Mouse (Mus musculus) hindbrain, embryonic 10.5 days (tissue): Measurements from ENCODE around the gene Degs1. TPM values are rescaled to one million over a fixed set of nuclear protein-coding genes. Genes with fewer than 3 reads are reported as not detected.

Experiments
- DNase-seq: peaks from one replicate; pipeline ENCODE4 v3.0.0-alpha.2; 2017; ENCODE audit warnings: low spot score
- H3K27ac ChIP-seq: fragments of 300-500 bp; sonication (generic); 2 replicates; pipeline ENCODE4 v1.5.1; 2016; ENCODE audit warnings: mild to moderate bottlenecking, moderate library complexity
- H3K27me3 ChIP-seq: fragments of 300-500 bp; sonication (generic); 2 replicates; pipeline ENCODE4 v1.6.1; 2016; ENCODE audit warnings: mild to moderate bottlenecking; ENCODE audit not compliant: poor library complexity, insufficient read depth, severe bottlenecking
- H3K36me3 ChIP-seq: fragments of 300-500 bp; sonication (generic); 2 replicates; pipeline ENCODE4 v1.6.1; 2016; ENCODE audit warnings: mild to moderate bottlenecking, moderate library complexity
- H3K4me1 ChIP-seq: fragments of 300-500 bp; sonication (generic); replicated peaks from 2 replicates; pipeline ENCODE4 v1.6.1; 2016; ENCODE audit warnings: mild to moderate bottlenecking
- H3K4me3 ChIP-seq: fragments of 300-500 bp; sonication (generic); 2 replicates; pipeline ENCODE4 v1.5.1; 2016; ENCODE audit warnings: mild to moderate bottlenecking, moderate library complexity
- H3K9me3 ChIP-seq: fragments of 300-500 bp; sonication (generic); 2 replicates; pipeline ENCODE4 v1.6.1; 2016; ENCODE audit warnings: mild to moderate bottlenecking, moderate library complexity
- WGBS: fragments of 180-500 bp; shearing (Covaris S2); methylation state at CpG from one replicate; pipeline ENCODE4 v1.1.7; 2016; 5-methylcytosine and 5-hydroxymethylcytosine counted together
- polyA plus RNA-seq: library from polyadenylated mRNA; unstranded; fragments of >200 nt; fragmentation: Nextera tagmentation; extraction: Ambion mirVana; gene quantifications from 2 replicates; pipeline ENCODE4 v1.2.1, GENCODE M21; 2016

Degs1 gene
- polyA plus RNA-seq, 1 experiment from 2014 or later, result 67.7 TPM

DNA sequence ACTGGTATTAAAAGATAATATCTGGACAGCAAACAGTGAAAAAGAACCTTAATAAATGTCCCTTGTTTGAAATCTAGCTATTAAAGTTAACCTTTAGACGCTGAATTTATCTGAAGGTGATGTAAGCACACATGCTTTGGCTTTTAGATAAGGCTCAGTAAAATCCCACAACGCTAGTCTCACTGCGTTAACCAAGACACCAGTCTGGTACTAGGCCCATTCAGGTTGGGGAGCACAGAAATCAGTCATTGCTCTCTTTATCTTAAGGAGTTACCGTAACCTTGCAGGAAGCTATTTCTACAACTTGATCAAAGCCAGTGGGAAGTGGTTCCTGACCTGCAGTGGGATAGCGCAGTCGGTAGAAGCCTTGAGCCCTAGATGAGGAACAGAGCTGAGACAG, 7.5 kb downstream of the Degs1 start:
- Histone ChIP-seq H3K4me1 (no peaks in the 10 kb centered on the region), H3K36me3 (peaks cover 70% of the 10 kb centered on the region), H3K27me3 (no peaks in the 10 kb centered on the region), H3K27ac (no peak overlapping the region), H3K4me3 (no peak overlapping the region), H3K9me3 (no peaks in the 10 kb centered on the region)
- WGBS, result 92% methylated on average over 6 of the region's 6 CpGs
- no peak for DNase-seq

- WGBS, result 88% methylated on average over 5 of the region's 5 CpGs
- H3K4me3 ChIP-seq, result no peak overlapping the region
- no peaks in the 10 kb centered on the region for H3K9me3 ChIP-seq
- H3K4me1 ChIP-seq, result no peaks in the 10 kb centered on the region; the same call in 1 of the 2 replicates
- DNase-seq, result no peak
- no peaks in the 10 kb centered on the region for H3K27me3 ChIP-seq
- H3K36me3 ChIP-seq, result peaks cover 42% of the 10 kb centered on the region
- H3K27ac ChIP-seq, result no peak overlapping the region
Measured at GRCm38 (mm10) chr1:182271632-182272031, 11.0 kb downstream of the Degs1 start.

- DNase-seq, result no peak
- no peaks in the 10 kb centered on the region for H3K9me3 ChIP-seq
- H3K27ac ChIP-seq, result no peak overlapping the region
- 86% methylated on average over 5 of the region's 5 CpGs for WGBS
- peaks cover 37% of the 10 kb centered on the region for H3K36me3 ChIP-seq
- no peaks in the 10 kb centered on the region; the same call in 1 of the 2 replicates for H3K4me1 ChIP-seq
- H3K27me3 ChIP-seq, result no peaks in the 10 kb centered on the region
- H3K4me3 ChIP-seq, result no peak overlapping the region
Measured at GRCm38 (mm10) chr1:182271130-182271529, 11.5 kb downstream of the Degs1 start.

DNA sequence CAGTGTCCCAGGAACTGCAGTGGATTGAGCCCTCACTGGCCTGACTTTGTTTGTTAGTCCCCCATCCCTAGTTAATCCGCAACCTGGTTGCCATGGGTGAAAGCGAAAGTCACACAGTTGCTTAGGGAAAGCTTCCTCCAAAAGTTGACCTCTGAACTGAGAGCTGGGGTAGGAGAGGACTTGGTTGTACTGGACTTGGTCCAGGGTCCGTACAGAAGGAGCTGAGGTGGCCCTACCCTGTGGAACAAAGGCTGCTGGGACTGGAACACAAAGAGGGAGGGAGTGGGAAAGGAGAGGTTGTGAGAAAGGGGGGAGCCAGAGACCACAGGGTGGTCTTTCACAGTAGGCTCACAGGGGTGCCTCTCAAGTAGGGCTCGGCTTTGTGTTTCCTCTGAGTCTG, 14.3 kb downstream of the Degs1 start:
- Histone ChIP-seq H3K4me3 (no peak overlapping the region), H3K27me3 (no peaks in the 10 kb centered on the region), H3K4me1 (no peaks in the 10 kb centered on the region; the same call in 1 of the 2 replicates), H3K36me3 (peaks cover 11% of the 10 kb centered on the region), H3K9me3 (no peaks in the 10 kb centered on the region), H3K27ac (no peak overlapping the region)
- no peak for DNase-seq
- WGBS, result 43% methylated on average over 4 of the region's 4 CpGs

DNA sequence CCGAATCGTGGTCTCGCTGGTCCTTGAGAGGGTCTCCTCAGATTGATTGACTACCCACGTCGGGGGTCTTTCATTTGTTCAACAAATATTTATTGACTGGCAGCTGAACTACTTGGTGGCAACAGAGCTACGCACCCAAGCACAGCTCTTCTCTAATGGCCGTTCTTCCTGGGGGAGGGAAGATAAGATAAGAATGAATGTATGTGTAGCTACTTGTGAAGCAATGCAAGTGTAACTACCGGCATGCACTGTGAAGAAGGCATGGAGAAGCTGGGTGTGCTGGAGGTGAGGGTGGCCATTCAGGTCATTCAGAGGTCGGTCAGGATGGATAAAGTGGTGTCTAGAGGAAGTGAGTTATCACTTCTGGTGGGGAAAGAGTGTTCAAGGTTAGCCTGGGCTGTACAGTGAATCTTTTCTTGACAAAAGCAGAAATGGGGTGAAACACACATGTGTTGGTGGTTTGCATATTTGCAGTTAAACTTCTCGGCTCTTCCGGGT, 16.5 kb downstream of the Degs1 start:
- 92% methylated on average over 11 of the region's 11 CpGs for WGBS
- no peaks in the 10 kb centered on the region; the same call in 1 of the 2 replicates for H3K4me1 ChIP-seq
- H3K27me3 ChIP-seq, result no peaks in the 10 kb centered on the region
- H3K36me3 ChIP-seq, result no peaks in the 10 kb centered on the region
- DNase-seq, result no peak
- no peaks in the 10 kb centered on the region for H3K9me3 ChIP-seq
- no peak overlapping the region for H3K27ac ChIP-seq
- no peak overlapping the region for H3K4me3 ChIP-seq

DNA sequence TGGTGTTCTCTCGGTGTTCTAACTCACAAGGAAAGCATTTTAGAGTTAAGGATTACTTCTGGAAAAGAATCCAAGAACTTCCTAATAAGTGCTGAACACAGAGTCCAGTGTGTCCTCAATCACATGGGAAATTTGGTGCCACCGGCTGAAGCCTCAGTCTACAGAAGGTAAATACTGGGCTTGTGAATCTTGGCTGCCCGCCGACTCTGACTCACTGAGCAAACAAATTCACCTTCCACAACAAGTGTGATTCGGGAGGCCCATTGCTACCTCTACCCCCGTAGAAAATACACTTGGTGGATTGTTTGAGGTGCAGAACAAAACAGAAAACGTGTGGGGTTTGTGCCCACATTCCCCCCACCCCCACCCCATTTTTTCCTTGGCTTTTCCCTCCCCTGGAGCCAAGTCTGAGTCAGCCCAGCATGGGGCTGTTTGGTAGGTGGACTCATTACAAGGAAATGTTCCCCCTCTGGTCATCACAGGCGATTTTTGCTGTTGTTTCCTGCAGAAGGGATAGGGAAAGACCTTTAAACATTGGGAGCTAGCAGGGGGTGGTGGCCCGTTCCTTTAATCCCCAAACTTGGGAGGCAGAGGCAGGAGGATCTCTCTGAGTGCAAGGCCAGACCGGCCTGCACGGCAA, 26.4 kb downstream of the Degs1 start:
- Histone ChIP-seq H3K4me1 (no peaks in the 10 kb centered on the region), H3K4me3 (no peak overlapping the region), H3K27me3 (no peaks in the 10 kb centered on the region), H3K9me3 (0 out of 2 replicates have a peak, but pooled peaks cover 3% of the 10 kb centered on the region), H3K36me3 (no peaks in the 10 kb centered on the region), H3K27ac (no peak overlapping the region)
- DNase-seq, result no peak
- 86% methylated on average over 11 of the region's 11 CpGs for WGBS

DNA sequence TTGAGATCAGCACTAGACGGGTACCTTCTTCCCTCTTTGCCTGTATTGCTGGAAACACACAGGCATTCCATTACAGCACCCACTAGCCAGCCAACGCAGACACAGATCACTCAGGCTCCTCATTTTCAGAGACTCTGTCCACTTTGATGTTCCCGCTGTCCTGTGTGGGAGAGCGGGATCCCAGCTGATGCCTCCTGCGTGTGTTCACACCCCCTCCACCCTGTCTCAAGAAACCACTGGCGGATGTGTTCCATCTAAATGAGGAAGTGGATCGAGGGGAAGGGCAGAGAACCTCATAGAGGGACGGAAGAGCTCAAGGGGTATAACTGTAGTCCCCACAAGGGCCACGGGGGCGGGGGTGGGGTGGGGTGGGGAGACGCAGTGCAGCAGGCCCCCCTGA, 27.6 kb downstream of the Degs1 start:
- Histone ChIP-seq H3K36me3 (no peaks in the 10 kb centered on the region), H3K9me3 (0 out of 2 replicates have a peak, but pooled peaks cover 3% of the 10 kb centered on the region), H3K4me3 (no peak overlapping the region), H3K27ac (no peak overlapping the region), H3K4me1 (no peaks in the 10 kb centered on the region), H3K27me3 (no peaks in the 10 kb centered on the region)
- DNase-seq, result no peak
- 87% methylated on average over 11 of the region's 11 CpGs for WGBS

- Histone ChIP-seq H3K27ac (no peak overlapping the region), H3K36me3 (no peaks in the 10 kb centered on the region), H3K4me1 (no peaks in the 10 kb centered on the region), H3K27me3 (no peaks in the 10 kb centered on the region), H3K9me3 (0 out of 2 replicates have a peak, but pooled peaks cover 3% of the 10 kb centered on the region), H3K4me3 (no peak overlapping the region)
- WGBS, result 91% methylated on average over 8 of the region's 8 CpGs
- no peak for DNase-seq
Measured at GRCm38 (mm10) chr1:182254618-182255017, 28.0 kb downstream of the Degs1 start.

DNA sequence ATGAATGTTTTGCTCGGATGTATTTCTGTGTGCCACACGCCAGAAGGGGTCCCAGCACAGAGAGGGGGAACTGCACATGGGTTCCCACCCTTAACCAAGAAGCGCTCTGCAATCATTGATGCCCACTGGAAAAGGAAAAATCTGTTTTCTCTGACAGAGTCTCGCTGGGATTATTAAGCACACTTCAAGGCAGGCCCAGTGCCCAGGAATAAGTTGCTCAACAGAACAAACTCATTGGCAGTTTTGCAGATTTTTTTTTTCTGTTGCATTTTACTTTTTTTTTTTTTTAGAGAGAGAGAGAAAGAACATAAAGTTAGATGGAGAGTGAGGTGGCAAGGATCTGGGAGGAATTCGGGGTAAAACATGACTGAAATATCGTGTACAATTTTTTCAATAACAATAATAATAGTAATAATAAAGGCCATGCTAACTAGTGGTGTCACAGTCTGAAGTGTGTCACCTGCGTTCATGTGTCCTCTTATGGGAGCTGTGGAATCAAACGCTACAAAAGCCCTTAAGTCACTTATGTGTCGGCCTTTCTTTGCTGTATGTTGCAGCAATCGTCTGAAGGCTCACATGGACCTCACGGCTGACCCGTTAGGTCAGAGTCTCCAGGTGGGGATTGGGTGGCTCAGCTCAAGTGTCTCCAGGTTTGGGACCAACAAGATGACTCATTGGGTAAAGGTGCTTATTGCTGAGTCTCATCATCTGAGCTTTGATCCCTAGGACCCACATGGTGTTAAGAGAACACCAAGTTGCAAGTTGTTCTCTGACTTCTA, 28.7 kb downstream of the Degs1 start:
- no peak overlapping the region for H3K27ac ChIP-seq
- no peak for DNase-seq
- H3K9me3 ChIP-seq, result 0 out of 2 replicates have a peak, but pooled peaks cover 3% of the 10 kb centered on the region
- WGBS, result 95% methylated on average over 12 of the region's 12 CpGs
- H3K4me1 ChIP-seq, result no peaks in the 10 kb centered on the region
- H3K36me3 ChIP-seq, result no peaks in the 10 kb centered on the region
- H3K4me3 ChIP-seq, result no peak overlapping the region
- no peaks in the 10 kb centered on the region for H3K27me3 ChIP-seq

GRCm38 (mm10) chr1:182252534-182253171, 30.0 kb downstream of the Degs1 start:
- WGBS, result 75% methylated on average over 10 of the region's 10 CpGs
- Histone ChIP-seq H3K27me3 (no peaks in the 10 kb centered on the region), H3K4me3 (no peak overlapping the region), H3K4me1 (no peaks in the 10 kb centered on the region), H3K27ac (no peak overlapping the region), H3K36me3 (no peaks in the 10 kb centered on the region), H3K9me3 (0 out of 2 replicates have a peak, but pooled peaks cover 3% of the 10 kb centered on the region)
- DNase-seq, result no peak

- no peak for DNase-seq
- WGBS, result 78% methylated on average over 4 of the region's 4 CpGs
- Histone ChIP-seq H3K36me3 (no peaks in the 10 kb centered on the region), H3K9me3 (0 out of 2 replicates have a peak, but pooled peaks cover 3% of the 10 kb centered on the region), H3K27me3 (no peaks in the 10 kb centered on the region), H3K4me1 (no peaks in the 10 kb centered on the region), H3K27ac (no peak overlapping the region), H3K4me3 (no peak overlapping the region)
Measured at GRCm38 (mm10) chr1:182250734-182251133, 31.9 kb downstream of the Degs1 start.

DNA sequence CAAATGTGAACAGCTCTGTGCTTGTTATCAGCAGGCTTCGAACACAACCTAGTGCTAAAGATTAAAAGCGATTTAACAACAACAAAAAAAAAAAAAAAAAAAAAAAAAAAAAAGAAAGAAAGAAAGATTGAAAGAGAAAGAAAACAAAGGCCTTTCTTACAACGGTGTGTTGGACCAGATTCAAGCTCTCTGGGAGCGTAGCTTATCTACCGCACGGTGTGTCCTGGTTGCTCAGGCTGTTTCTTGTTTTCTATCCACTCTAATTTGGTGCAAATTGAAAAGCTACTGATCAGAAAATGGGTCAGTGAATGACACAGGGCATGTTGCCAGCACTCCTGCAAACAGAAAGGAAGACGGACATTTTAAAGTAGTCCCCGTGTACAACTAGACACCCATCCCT, 33.3 kb downstream of the Degs1 start:
- 87% methylated on average over 8 of the region's 8 CpGs for WGBS
- Histone ChIP-seq H3K27ac (no peak overlapping the region), H3K4me1 (no peaks in the 10 kb centered on the region), H3K9me3 (0 out of 2 replicates have a peak, but pooled peaks cover 3% of the 10 kb centered on the region), H3K36me3 (no peaks in the 10 kb centered on the region), H3K4me3 (no peak overlapping the region), H3K27me3 (no peaks in the 10 kb centered on the region)
- no peak for DNase-seq

DNA sequence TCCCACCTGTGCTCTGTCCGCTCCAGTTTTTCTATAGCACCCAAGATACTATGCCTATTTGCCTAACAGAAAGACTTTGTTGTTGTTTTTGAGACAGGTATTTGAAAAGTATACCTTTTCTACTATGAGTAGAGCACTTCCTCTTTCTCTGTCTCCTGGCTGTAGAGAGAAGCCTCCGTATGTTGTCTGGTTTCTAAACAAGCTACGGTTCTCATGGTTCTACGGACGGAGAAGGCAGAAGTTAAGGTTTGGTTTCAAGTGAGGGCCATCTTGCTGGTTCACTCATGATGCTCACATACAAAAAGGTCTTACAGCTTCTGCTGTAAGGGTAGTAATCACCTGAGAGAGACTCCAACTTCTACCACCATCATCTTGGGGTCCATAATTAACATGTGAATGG, 37.6 kb downstream of the Degs1 start:
- Histone ChIP-seq H3K36me3 (no peaks in the 10 kb centered on the region), H3K27me3 (no peaks in the 10 kb centered on the region), H3K4me3 (no peak overlapping the region), H3K9me3 (no peaks in the 10 kb centered on the region), H3K4me1 (no peaks in the 10 kb centered on the region), H3K27ac (no peak overlapping the region)
- DNase-seq, result no peak
- 95% methylated on average over 5 of the region's 5 CpGs for WGBS
